Mouse (Mus musculus) neural tube, embryonic 11.5 days (tissue): ENCODE measurements around the gene Tomm34. TPM values are rescaled to one million over a fixed set of nuclear protein-coding genes. Genes with fewer than 3 reads are reported as not detected.
"Not testable (repeated sequence)": the region's sequence is repeated elsewhere in the genome, so short reads cannot be mapped to it uniquely, and the experiment has no call there.

Experiments
- ATAC-seq: fragments of 200-750 bp; cut with Nextera tagmentation; 2 replicates; pipeline ENCODE4 v1.8.0; 2017; ENCODE audit warnings: moderate number of reproducible peaks, mild to moderate bottlenecking, moderate TSS enrichment, moderate library complexity; ENCODE audit not compliant: insufficient read depth, low FRiP score, low TSS enrichment
- DNase-seq: peaks from one replicate; pipeline ENCODE4 v3.0.0-alpha.2; 2015; ENCODE audit warnings: low spot score
- H3K27ac ChIP-seq: fragments of 300-500 bp; sonication (generic); 2 replicates; pipeline ENCODE4 v1.5.1; 2014; ENCODE audit warnings: low read depth, mild to moderate bottlenecking, low read length
- H3K27me3 ChIP-seq: fragments of 300-500 bp; sonication (generic); 2 replicates; pipeline ENCODE4 v1.6.1; 2014; ENCODE audit warnings: mild to moderate bottlenecking, low read length, mixed read lengths; ENCODE audit not compliant: control insufficient read depth, insufficient read depth
- H3K36me3 ChIP-seq: fragments of 300-500 bp; sonication (generic); 2 replicates; pipeline ENCODE4 v1.6.1; 2014; ENCODE audit warnings: mild to moderate bottlenecking, low read length, moderate library complexity, mixed read lengths; ENCODE audit not compliant: control insufficient read depth, insufficient read depth
- H3K4me1 ChIP-seq: fragments of 300-500 bp; sonication (generic); 2 replicates; pipeline ENCODE4 v1.6.1; 2014; ENCODE audit warnings: low read length, mixed read lengths; ENCODE audit not compliant: control insufficient read depth, insufficient read depth
- H3K4me2 ChIP-seq: fragments of 300-500 bp; sonication (generic); 2 replicates; pipeline ENCODE4 v1.6.1; 2014; ENCODE audit warnings: low read depth, mild to moderate bottlenecking, moderate library complexity
- H3K4me3 ChIP-seq: fragments of 300-500 bp; sonication (generic); 2 replicates; pipeline ENCODE4 v1.5.1; 2014; ENCODE audit warnings: low read depth, low read length
- H3K9ac ChIP-seq: fragments of 300-500 bp; sonication (generic); 2 replicates; pipeline ENCODE4 v1.6.1; 2014; ENCODE audit warnings: mild to moderate bottlenecking, low read length
- H3K9me3 ChIP-seq: fragments of 300-500 bp; sonication (generic); 2 replicates; pipeline ENCODE4 v1.6.1; 2016; ENCODE audit warnings: low read length; ENCODE audit not compliant: control insufficient read depth
- WGBS: fragments of 180-500 bp; shearing (Covaris S2); extraction: QIAGEN DNeasy Blood & Tissue Kit; methylation state at CpG from one replicate; pipeline ENCODE4 v1.1.7; 2014; 5-methylcytosine and 5-hydroxymethylcytosine counted together
- polyA plus RNA-seq: library from polyadenylated mRNA; unstranded; fragments of >200 nt; fragmentation: Nextera tagmentation; extraction: Ambion mirVana; gene quantifications from 2 replicates; pipeline ENCODE4 v1.2.1, GENCODE M21; 2014

Tomm34 gene
- polyA plus RNA-seq, 1 experiment from 2014 or later, result 50.5 TPM

- H3K9me3 ChIP-seq, H3K9ac ChIP-seq, H3K4me3 ChIP-seq, H3K27ac ChIP-seq, DNase-seq, H3K27me3 ChIP-seq, H3K36me3 ChIP-seq: not testable (repeated sequence)
- Histone ChIP-seq H3K4me2 (peak overlapping the region; percentile 76; the same call in 1 of the 2 replicates), H3K4me1 (peaks cover 12% of the 10 kb centered on the region)
- 0 out of 2 replicates have a peak, but pooled peaks have one; percentile 5 for ATAC-seq
- 76% methylated on average over 11 of the region's 11 CpGs for WGBS
Measured at GRCm38 (mm10) chr2:164071437-164071820, 460 bp upstream of the Tomm34 start.

DNA sequence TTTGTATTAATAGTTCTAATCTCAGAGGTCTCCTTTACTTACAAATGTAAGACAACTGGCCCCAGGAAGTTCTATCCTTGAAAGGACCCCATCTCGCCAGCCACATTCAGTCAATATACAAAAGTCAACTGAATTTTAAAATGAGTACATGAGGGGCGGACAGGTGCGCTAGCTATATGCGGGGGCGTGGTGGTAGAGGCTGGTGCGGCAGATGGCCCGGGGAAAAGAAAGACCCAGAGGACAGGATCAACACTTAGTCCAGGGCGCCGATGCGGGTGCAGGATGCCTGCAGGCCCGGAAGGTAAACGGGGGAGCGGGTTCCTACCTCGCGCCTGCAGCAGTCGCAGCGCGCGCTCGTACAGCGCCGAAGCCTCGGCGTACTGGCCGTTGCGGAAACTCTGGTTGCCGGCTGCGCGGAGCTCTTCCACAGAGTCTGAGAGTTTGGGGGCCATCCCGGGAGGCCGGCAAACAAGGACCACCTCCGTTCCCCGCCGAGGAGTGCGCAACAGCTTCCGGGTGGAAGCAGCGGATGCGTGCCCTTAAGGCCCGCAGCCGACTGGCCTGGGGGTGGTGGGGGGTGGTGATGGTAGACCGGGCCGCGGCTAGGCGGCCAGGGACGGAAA, 716 bp downstream of the Tomm34 start, which contains the start of gene Stk4:
Stk4 (plus strand) TSS at position 181 of the 623 bp plus-strand sequence.
- Histone ChIP-seq H3K9ac (peak within 1 kb of the TSS; percentile 78), H3K36me3 (no peaks in the 10 kb centered on the region), H3K27ac (peak within 1 kb of the TSS; percentile 45), H3K4me2 (peak within 1 kb of the TSS; percentile 76), H3K9me3 (no peaks in the 10 kb centered on the region), H3K4me3 (peak within 1 kb of the TSS; percentile 88), H3K27me3 (no peaks in the 10 kb centered on the region), H3K4me1 (peaks cover 10% of the 10 kb centered on the region)
- WGBS, result 1% methylated on average over 45 of the region's 45 CpGs
- peak; percentile 35 for ATAC-seq
- DNase-seq, result peak; percentile 61

- Histone ChIP-seq H3K27me3 (no peaks in the 10 kb centered on the region), H3K27ac (no peak overlapping the region), H3K9me3 (no peaks in the 10 kb centered on the region), H3K4me2 (no peak overlapping the region), H3K4me1 (no peaks in the 10 kb centered on the region), H3K36me3 (peaks cover 12% of the 10 kb centered on the region), H3K4me3 (no peak overlapping the region), H3K9ac (no peak overlapping the region)
- 91% methylated on average over 8 of the region's 8 CpGs for WGBS
- no peak for DNase-seq
- no peak for ATAC-seq
Measured at GRCm38 (mm10) chr2:164059634-164060235, 11.2 kb downstream of the Tomm34 start.

GRCm38 (mm10) chr2:164054671-164055070, 16.3 kb downstream of the Tomm34 start:
- Histone ChIP-seq H3K36me3 (peaks cover 9% of the 10 kb centered on the region), H3K27ac (no peak overlapping the region), H3K4me2 (no peak overlapping the region), H3K4me3 (no peak overlapping the region), H3K9ac (no peak overlapping the region), H3K4me1 (no peaks in the 10 kb centered on the region), H3K9me3 (no peaks in the 10 kb centered on the region), H3K27me3 (no peaks in the 10 kb centered on the region)
- no peak for DNase-seq
- WGBS, result 94% methylated on average over 8 of the region's 8 CpGs
- no peak for ATAC-seq

GRCm38 (mm10) chr2:164053767-164054166, 17.2 kb downstream of the Tomm34 start:
- Histone ChIP-seq H3K4me1 (no peaks in the 10 kb centered on the region), H3K36me3 (peaks cover 7% of the 10 kb centered on the region), H3K4me3 (no peak overlapping the region), H3K27ac (no peak overlapping the region), H3K9me3 (no peaks in the 10 kb centered on the region), H3K9ac (no peak overlapping the region), H3K4me2 (no peak overlapping the region), H3K27me3 (no peaks in the 10 kb centered on the region)
- WGBS, result 90% methylated on average over 8 of the region's 8 CpGs
- ATAC-seq, result no peak
- no peak for DNase-seq

DNA sequence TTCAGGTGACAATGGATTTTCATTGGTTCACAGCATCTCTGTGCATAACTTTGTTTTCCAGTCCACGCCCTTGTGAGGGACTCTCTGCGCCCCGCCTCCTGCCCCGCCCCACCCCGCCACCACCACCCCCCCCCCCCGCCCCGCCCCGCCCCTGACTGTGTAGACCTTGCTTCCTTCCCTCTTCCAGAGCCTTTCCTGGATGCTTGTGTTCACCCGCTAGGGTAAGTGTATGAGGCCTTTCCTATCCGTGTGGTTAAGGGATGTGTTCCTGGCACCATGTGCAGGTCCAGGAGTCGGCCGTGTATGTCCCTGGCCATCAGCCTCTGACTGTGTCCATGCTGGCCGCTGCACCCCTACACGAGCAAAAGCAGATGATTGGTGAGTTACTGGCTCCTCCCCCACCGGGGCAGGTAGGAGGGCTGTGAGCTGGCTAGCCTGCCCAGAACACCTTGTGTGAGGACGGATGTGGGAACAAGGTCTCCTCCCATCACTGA, 23.7 kb downstream of the Tomm34 start:
- DNase-seq, result no peak
- Histone ChIP-seq H3K4me2 (peak overlapping the region; percentile 37), H3K27ac (no peak overlapping the region), H3K27me3 (no peaks in the 10 kb centered on the region), H3K9me3 (no peaks in the 10 kb centered on the region), H3K9ac (no peak overlapping the region), H3K36me3 (no peaks in the 10 kb centered on the region), H3K4me1 (no peaks in the 10 kb centered on the region), H3K4me3 (0 out of 2 replicates have a peak overlapping the region, but pooled peaks have one; percentile 12)
- 6% methylated on average over 15 of the region's 16 CpGs for WGBS
- ATAC-seq, result no peak

GRCm38 (mm10) chr2:164041523-164041922, 29.4 kb downstream of the Tomm34 start:
- no peak overlapping the region for H3K27ac ChIP-seq
- H3K9ac ChIP-seq, result no peak overlapping the region
- H3K4me2 ChIP-seq, result no peak overlapping the region
- H3K27me3 ChIP-seq, result no peaks in the 10 kb centered on the region
- no peaks in the 10 kb centered on the region for H3K9me3 ChIP-seq
- 86% methylated on average over 2 of the region's 2 CpGs for WGBS
- ATAC-seq (no peak), DNase-seq (no peak)
- H3K36me3 ChIP-seq, result no peaks in the 10 kb centered on the region
- H3K4me1 ChIP-seq, result no peaks in the 10 kb centered on the region
- no peak overlapping the region for H3K4me3 ChIP-seq

GRCm38 (mm10) chr2:164040949-164041348, 30.0 kb downstream of the Tomm34 start:
- Histone ChIP-seq H3K4me2 (no peak overlapping the region), H3K27ac (no peak overlapping the region), H3K36me3 (no peaks in the 10 kb centered on the region), H3K9me3 (no peaks in the 10 kb centered on the region), H3K9ac (no peak overlapping the region), H3K4me1 (no peaks in the 10 kb centered on the region), H3K27me3 (no peaks in the 10 kb centered on the region), H3K4me3 (no peak overlapping the region)
- ATAC-seq (no peak), DNase-seq (no peak)
- WGBS, result 85% methylated on average over 6 of the region's 6 CpGs
